Mouse (Mus musculus): ENCODE measurements around the gene Mxra7. TPM values are rescaled to one million over a fixed set of nuclear protein-coding genes. Genes with fewer than 3 reads are reported as not detected.
A peak's percentile ranks its signal among the peaks of the same experiment; 100 is the strongest.

Mxra7 gene
- polyA plus RNA-seq, 1 experiment from 2014 or later = 25.7 TPM

GRCm38 (mm10) chr11:116802709-116803108 lies 25.1 kb downstream of the Mxra7 start:
- WGBS = 79% methylated on average over 5 of the region's 5 CpGs
- no peak overlapping the region for H3K9ac ChIP-seq
- H3K27me3 ChIP-seq (replicated peaks) = no peaks in the 10 kb centered on the region
- no peak overlapping the region for H3K27ac ChIP-seq
- peaks cover 3% of the 10 kb centered on the region; the same call in 1 of the 2 replicates for H3K4me1 ChIP-seq
- H3K4me2 ChIP-seq = no peak overlapping the region
- H3K36me3 ChIP-seq = no peaks in the 10 kb centered on the region
- no peaks in the 10 kb centered on the region for H3K9me3 ChIP-seq
- ATAC-seq (ENCODE audit: insufficient read depth, low FRiP score, low read depth) = no peak
- no peak overlapping the region for H3K4me3 ChIP-seq (replicated peaks)

- Histone ChIP-seq H3K4me3 (replicated peaks) (no peak overlapping the region), H3K9me3 (no peaks in the 10 kb centered on the region), H3K4me1 (no peaks in the 10 kb centered on the region), H3K9ac (no peak overlapping the region), H3K27me3 (replicated peaks) (no peaks in the 10 kb centered on the region), H3K36me3 (no peaks in the 10 kb centered on the region), H3K4me2 (no peak overlapping the region), H3K27ac (no peak overlapping the region)
- no peak for ATAC-seq (ENCODE audit: insufficient read depth, low FRiP score, low read depth)
- 67% methylated on average over 5 of the region's 5 CpGs for whole genome bisulfite sequencing
Observed at GRCm38 (mm10) chr11:116801106-116801505, 26.7 kb downstream of the Mxra7 start.

- no peak overlapping the region for H3K4me2 ChIP-seq
- no peaks in the 10 kb centered on the region for H3K27me3 ChIP-seq (replicated peaks)
- no peaks in the 10 kb centered on the region for H3K36me3 ChIP-seq
- no peaks in the 10 kb centered on the region for H3K9me3 ChIP-seq
- no peak overlapping the region for H3K4me3 ChIP-seq (replicated peaks)
- no peak overlapping the region for H3K9ac ChIP-seq
- 80% methylated on average over 5 of the region's 5 CpGs for WGBS
- no peak for ATAC-seq (ENCODE audit: insufficient read depth, low FRiP score, low read depth)
- no peaks in the 10 kb centered on the region for H3K4me1 ChIP-seq
- H3K27ac ChIP-seq = no peak overlapping the region
Observed at GRCm38 (mm10) chr11:116799364-116799763, 28.5 kb downstream of the Mxra7 start.

GRCm38 (mm10) chr11:116784221-116784620 lies 43.6 kb downstream of the Mxra7 start:
- H3K9me3 ChIP-seq = no peaks in the 10 kb centered on the region
- no peak for ATAC-seq (ENCODE audit: insufficient read depth, low FRiP score, low read depth)
- 89% methylated on average over 10 of the region's 10 CpGs for WGBS
- H3K4me2 ChIP-seq = no peak overlapping the region
- H3K27me3 ChIP-seq (replicated peaks) = no peaks in the 10 kb centered on the region
- no peak overlapping the region for H3K4me3 ChIP-seq (replicated peaks)
- H3K9ac ChIP-seq = no peak overlapping the region
- no peak overlapping the region for H3K27ac ChIP-seq
- no peaks in the 10 kb centered on the region for H3K36me3 ChIP-seq
- peaks cover 3% of the 10 kb centered on the region; the same call in 1 of the 2 replicates for H3K4me1 ChIP-seq

GRCm38 (mm10) chr11:116782737-116783145 lies 45.1 kb downstream of the Mxra7 start:
- Histone ChIP-seq H3K4me1 (peaks cover 3% of the 10 kb centered on the region; the same call in 1 of the 2 replicates), H3K9ac (no peak overlapping the region), H3K4me3 (replicated peaks) (0 out of 2 replicates have a peak overlapping the region, but pooled peaks have one; percentile 2), H3K4me2 (no peak overlapping the region), H3K9me3 (no peaks in the 10 kb centered on the region), H3K36me3 (no peaks in the 10 kb centered on the region), H3K27me3 (replicated peaks) (no peaks in the 10 kb centered on the region), H3K27ac (no peak overlapping the region)
- WGBS = 42% methylated on average over 9 of the region's 9 CpGs
- no peak; the same call in 1 of the 2 replicates for ATAC-seq (ENCODE audit: insufficient read depth, low FRiP score, low read depth)

- no peak within 1 kb of the TSS for H3K4me3 ChIP-seq (replicated peaks)
- H3K9me3 ChIP-seq = no peaks in the 10 kb centered on the region
- no peak within 1 kb of the TSS for H3K9ac ChIP-seq
- no peaks in the 10 kb centered on the region for H3K4me1 ChIP-seq
- no peak for ATAC-seq (ENCODE audit: insufficient read depth, low FRiP score, low read depth)
- no peaks in the 10 kb centered on the region for H3K27me3 ChIP-seq (replicated peaks)
- H3K27ac ChIP-seq = no peak within 1 kb of the TSS
- H3K36me3 ChIP-seq = no peaks in the 10 kb centered on the region
- no peak within 1 kb of the TSS for H3K4me2 ChIP-seq
- WGBS = 79% methylated on average over 7 of the region's 7 CpGs
Observed at GRCm38 (mm10) chr11:116775407-116775806, 52.4 kb downstream of the Mxra7 start, which contains the start of gene St6galnac1. Gene St6galnac1 (minus strand): TSS chr11:116775507.

- Histone ChIP-seq H3K27me3 (replicated peaks) (no peaks in the 10 kb centered on the region), H3K9me3 (no peaks in the 10 kb centered on the region), H3K9ac (no peak overlapping the region), H3K4me1 (no peaks in the 10 kb centered on the region), H3K27ac (no peak overlapping the region), H3K4me2 (no peak overlapping the region), H3K4me3 (replicated peaks) (no peak overlapping the region), H3K36me3 (no peaks in the 10 kb centered on the region)
- WGBS = 52% methylated on average over 2 of the region's 2 CpGs
- ATAC-seq (ENCODE audit: insufficient read depth, low FRiP score, low read depth) = no peak
Observed at GRCm38 (mm10) chr11:116773205-116773604, 54.6 kb downstream of the Mxra7 start.

GRCm38 (mm10) chr11:116769873-116770272 lies 58.0 kb downstream of the Mxra7 start:
- no peak overlapping the region for H3K4me2 ChIP-seq
- no peaks in the 10 kb centered on the region for H3K27me3 ChIP-seq (replicated peaks)

GRCm38 (mm10) chr11:116764946-116765345 lies 62.9 kb downstream of the Mxra7 start:
- 88% methylated on average over 2 of the region's 2 CpGs for WGBS

More at GRCm38 (mm10) chr11:116769873-116770272, 58.0 kb downstream of the Mxra7 start:
- ATAC-seq (ENCODE audit: insufficient read depth, low FRiP score, low read depth) = no peak
- WGBS = 77% methylated on average over 5 of the region's 5 CpGs
- Histone ChIP-seq H3K4me1 (no peaks in the 10 kb centered on the region), H3K36me3 (no peaks in the 10 kb centered on the region), H3K9me3 (no peaks in the 10 kb centered on the region), H3K27ac (no peak overlapping the region), H3K4me3 (replicated peaks) (no peak overlapping the region), H3K9ac (no peak overlapping the region)

GRCm38 (mm10) chr11:116764346-116764745 lies 63.5 kb downstream of the Mxra7 start:
- Histone ChIP-seq H3K36me3 (no peaks in the 10 kb centered on the region), H3K4me1 (no peaks in the 10 kb centered on the region), H3K4me3 (replicated peaks) (no peak overlapping the region), H3K9ac (no peak overlapping the region), H3K27ac (no peak overlapping the region), H3K9me3 (no peaks in the 10 kb centered on the region), H3K4me2 (no peak overlapping the region), H3K27me3 (replicated peaks) (no peaks in the 10 kb centered on the region)
- no peak for ATAC-seq (ENCODE audit: insufficient read depth, low FRiP score, low read depth)
- 91% methylated on average over 7 of the region's 7 CpGs for WGBS

More at GRCm38 (mm10) chr11:116764946-116765345, 62.9 kb downstream of the Mxra7 start:
- ATAC-seq (ENCODE audit: insufficient read depth, low FRiP score, low read depth) = no peak
- no peak overlapping the region for H3K27ac ChIP-seq
- no peaks in the 10 kb centered on the region for H3K27me3 ChIP-seq (replicated peaks)
- no peaks in the 10 kb centered on the region for H3K36me3 ChIP-seq
- no peak overlapping the region for H3K4me2 ChIP-seq
- no peaks in the 10 kb centered on the region for H3K9me3 ChIP-seq
- no peak overlapping the region for H3K4me3 ChIP-seq (replicated peaks)
- H3K9ac ChIP-seq = no peak overlapping the region
- no peaks in the 10 kb centered on the region for H3K4me1 ChIP-seq

GRCm38 (mm10) chr11:116755191-116755590 lies 72.7 kb downstream of the Mxra7 start:
- Histone ChIP-seq H3K9ac (no peak overlapping the region), H3K4me2 (no peak overlapping the region), H3K27me3 (replicated peaks) (no peaks in the 10 kb centered on the region), H3K36me3 (no peaks in the 10 kb centered on the region), H3K27ac (no peak overlapping the region), H3K9me3 (no peaks in the 10 kb centered on the region), H3K4me3 (replicated peaks) (no peak overlapping the region), H3K4me1 (no peaks in the 10 kb centered on the region)
- no peak for ATAC-seq (ENCODE audit: insufficient read depth, low FRiP score, low read depth)
- WGBS = 66% methylated on average over 4 of the region's 4 CpGs

GRCm38 (mm10) chr11:116753674-116754470 lies 74.0 kb downstream of the Mxra7 start:
- Histone ChIP-seq H3K4me3 (replicated peaks) (no peak overlapping the region), H3K27me3 (replicated peaks) (no peaks in the 10 kb centered on the region), H3K9me3 (no peaks in the 10 kb centered on the region), H3K4me2 (no peak overlapping the region), H3K4me1 (no peaks in the 10 kb centered on the region), H3K27ac (no peak overlapping the region), H3K36me3 (no peaks in the 10 kb centered on the region), H3K9ac (no peak overlapping the region)
- ATAC-seq (ENCODE audit: insufficient read depth, low FRiP score, low read depth) = no peak
- 87% methylated on average over 5 of the region's 5 CpGs for WGBS
